Mouse (Mus musculus) spleen, postnatal 36 days (tissue): Measurements from ENCODE around the gene Tppp3.

Experiments used
- DNase-seq, 2 experiments: peaks; one replicate each; pipeline ENCODE4 v3.0.0; 2022; ENCODE audit warnings: low spot score in 2 of 2, mixed read lengths in 1 of 2

Gene Tppp3

GRCm38 (mm10) chr8:105484392-105484791, 13.1 kb upstream of the Tppp3 start:
- DNase-seq = peak in 1 of 2 experiments; percentile 19

- no peak for DNase-seq
Measured at GRCm38 (mm10) chr8:105484030-105484368, 12.7 kb upstream of the Tppp3 start.

- no peak for DNase-seq
Measured at GRCm38 (mm10) chr8:105483212-105484029, 12.1 kb upstream of the Tppp3 start.

- no peak for DNase-seq
Measured at GRCm38 (mm10) chr8:105482123-105482522, 10.8 kb upstream of the Tppp3 start.

DNA sequence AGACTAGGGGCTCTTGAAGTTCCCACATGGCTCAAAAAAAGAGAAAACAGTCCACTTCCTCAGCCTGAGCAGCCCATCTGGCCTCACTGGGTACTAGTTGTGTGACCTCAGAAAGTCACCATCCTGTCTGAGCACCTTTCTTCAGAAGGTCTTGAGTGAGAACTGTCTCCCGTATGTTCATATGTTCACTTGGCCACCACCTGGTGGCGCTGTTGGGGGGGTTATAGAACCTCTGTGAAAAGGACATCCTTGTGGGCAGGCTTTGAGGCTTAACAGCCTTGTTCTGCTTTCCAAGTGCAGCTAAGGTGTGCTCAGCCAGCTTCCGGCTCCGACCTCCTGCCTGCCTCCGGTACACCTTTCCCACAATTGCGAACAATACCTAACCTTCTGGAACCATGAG, 10.1 kb upstream of the Tppp3 start:
- DNase-seq = peak in 1 of 2 experiments; percentile 20

- no peak for DNase-seq
Measured at GRCm38 (mm10) chr8:105481013-105481412, 9.7 kb upstream of the Tppp3 start.

GRCm38 (mm10) chr8:105477792-105478191, 6.5 kb upstream of the Tppp3 start:
- DNase-seq = no peak

DNA sequence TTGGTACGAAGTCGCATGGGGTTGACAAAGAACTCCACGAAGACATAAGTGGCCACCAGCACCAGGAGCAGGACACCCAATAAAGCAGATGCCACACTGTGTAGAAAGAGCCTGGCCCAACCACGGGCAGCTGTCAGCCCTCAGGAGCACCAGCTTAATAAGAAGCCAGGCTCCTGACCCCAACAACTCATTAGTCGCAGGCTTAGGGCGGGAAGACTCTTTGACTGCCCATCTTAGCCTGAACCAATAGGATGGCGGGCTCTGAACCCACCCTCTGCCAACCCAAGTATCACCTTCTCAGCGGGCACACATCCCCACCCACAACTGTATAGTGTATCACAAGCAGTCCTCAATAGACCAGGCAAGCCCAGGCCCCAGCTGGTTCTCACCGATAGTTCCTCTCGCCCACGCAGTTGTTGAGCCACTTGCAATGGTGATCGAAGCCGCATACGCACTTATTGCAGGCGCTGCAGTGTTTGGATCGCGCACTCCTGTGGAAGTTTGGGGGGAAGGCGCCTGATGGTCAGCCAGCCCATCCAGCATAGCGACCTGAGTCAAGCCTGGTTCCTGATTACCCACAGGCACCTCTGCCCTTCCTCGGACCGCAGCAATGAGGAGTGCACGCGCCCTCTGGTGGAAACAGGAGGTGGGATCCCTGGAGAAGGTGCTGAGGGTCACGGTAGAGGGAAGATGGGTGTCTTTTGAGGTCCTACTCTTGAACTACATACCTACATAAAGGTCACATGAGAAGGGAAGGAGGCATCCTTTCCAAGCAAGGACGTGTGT, 5.5 kb upstream of the Tppp3 start:
- peak; percentile 26 to 35 for DNase-seq

DNA sequence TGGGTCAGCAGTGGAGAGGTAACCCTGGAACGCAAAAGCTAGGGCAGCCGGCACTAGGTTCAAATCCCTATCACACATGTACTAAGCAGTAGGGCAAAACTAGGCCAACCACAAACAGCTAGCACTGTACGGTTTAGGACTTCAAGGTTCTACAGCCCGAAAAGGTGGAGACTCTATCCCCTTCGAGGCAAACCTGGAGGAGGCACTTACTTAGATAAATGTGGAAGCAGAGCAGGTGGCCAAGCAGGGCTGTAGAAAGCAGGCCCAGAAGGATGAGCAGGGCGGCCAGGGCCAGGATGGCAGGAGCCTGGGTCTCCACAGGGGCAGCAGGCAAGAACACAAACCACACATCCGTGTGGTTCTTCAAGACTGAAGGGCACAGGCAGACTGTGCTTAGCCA, 4.8 kb upstream of the Tppp3 start:
- no peak for DNase-seq

DNA sequence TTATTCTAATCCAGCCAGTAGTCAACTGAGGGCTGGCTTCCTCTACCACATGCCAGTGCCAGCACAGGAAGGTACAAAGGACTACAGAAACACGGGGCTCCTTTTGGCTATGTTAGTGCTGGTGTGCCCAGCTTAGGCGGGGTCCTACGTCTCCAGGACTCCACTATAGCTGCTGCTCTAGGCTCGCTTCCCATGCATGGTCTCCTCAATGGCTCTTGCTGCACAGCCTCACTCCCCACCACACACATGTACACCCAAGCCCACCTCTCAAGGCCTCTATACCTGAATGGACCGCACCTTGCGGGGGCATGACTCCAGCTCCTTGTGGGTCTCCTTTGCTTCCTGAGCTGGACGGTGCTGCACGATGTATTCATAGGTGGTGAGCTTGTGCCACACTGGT, 4.4 kb upstream of the Tppp3 start:
- no peak for DNase-seq

GRCm38 (mm10) chr8:105475254-105475653, 3.9 kb upstream of the Tppp3 start:
- no peak for DNase-seq

DNA sequence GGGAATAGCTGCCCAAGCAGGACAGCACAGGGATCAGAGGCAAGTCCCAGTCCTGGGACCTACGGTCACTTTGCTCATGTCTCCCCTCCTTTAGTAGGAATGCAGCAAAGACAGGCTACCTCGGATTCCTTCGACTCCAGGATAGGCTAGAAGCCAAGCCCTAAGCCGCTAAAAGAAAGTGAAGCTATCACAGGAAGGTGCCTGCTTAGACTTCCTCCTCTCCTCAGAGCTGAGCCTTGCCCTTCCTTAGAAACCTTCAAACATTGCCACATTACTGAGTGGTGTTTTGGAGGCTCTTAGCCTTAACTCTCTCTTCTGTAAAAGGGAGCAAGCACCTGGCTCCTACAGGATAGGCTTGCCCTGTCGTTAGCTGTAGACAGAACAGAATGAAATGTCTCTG, 3.4 kb upstream of the Tppp3 start:
- DNase-seq = no peak

DNA sequence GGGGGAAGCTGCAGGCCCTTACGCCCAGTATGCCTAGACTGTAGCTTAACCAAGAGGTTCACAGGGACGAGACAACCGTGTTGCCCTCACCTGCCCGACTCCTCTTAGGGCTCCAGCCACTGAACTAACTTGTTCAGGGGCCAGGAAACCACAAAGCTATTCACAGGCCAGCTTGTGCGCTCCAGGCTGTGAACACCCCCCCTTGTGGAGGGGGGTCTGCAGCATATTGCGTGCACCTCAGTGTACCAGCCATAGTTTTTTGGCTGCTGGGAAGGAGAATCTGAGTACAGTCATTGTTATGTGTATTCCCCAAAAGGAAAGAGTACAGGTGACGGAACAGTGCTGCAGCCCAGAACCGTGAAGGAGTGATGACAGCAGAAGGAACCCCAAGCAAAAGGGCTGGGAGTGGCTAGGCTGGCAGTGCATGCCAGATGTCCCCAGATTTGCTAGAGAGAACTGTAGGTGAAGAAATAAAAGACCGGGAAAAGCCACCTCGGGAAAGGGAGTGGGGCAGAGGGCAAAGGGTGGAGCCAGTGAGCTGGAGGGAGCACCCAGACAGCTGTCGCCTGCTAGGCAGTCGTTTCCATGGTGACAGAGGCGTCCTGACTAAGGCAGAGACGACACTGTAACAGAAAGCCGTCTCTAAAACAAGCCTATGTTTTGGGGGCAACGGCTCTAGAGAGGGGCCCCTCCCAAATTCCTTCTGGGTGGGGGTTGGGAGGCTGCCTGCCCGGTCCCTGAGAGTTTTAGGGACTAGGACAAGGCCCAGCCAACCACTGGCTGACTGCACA, 2.7 kb upstream of the Tppp3 start:
- DNase-seq = no peak

- DNase-seq = no peak
Measured at GRCm38 (mm10) chr8:105472983-105473382, 1.7 kb upstream of the Tppp3 start.

- no peak for DNase-seq
Measured at GRCm38 (mm10) chr8:105472414-105472932, 1.1 kb upstream of the Tppp3 start.

DNA sequence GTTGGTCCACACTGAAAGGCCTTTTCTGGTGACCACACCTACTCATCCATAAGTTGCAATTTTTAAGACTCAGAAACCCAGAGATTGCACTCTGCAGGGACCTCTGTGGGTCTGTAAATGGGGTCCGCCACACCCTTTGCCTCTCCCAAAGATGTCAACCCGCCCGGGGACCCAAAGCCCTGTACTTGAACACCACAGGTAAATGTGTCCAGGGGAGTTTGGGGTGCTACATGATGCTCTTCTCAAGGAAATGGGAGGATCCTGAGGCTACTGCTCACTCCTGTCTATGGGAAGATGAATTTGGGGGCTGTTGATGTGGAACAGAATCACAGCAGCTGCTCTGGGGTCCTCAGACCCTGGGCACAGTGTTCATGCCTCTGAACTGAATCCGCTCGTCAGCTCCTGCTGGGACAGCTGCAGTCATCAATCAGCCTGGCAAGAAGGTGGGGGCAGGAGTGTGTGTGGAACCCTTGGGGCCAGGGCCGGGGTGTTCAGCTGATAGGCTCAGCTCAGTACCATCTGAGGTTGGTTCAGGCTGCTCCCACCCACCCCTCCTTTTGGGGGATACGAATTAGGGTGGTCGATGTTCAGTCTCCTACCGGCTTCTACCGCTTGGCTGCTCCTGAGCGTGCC, 529 bp downstream of the Tppp3 start:
- no peak for DNase-seq

DNA sequence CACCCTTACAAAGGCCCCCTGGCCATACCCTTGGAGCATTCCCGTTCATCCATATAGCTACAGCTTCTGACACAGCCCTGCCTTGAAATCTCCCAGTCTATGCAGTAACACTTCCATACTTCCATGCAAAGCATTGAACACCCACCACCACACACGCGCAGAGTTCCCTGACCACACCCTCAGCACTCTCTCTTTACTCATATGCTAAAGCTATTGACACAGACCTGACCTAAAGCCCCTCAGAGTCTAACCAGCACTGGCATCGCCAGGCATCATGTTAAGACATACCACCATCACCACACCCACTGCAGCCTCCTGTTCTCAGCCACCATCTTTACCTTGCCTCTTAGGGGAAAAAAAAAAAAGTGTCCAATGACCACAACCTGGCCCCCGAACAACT, 1.1 kb downstream of the Tppp3 start:
- DNase-seq = no peak

- no peak for DNase-seq
Measured at GRCm38 (mm10) chr8:105469816-105470215, 1.5 kb downstream of the Tppp3 start.

DNA sequence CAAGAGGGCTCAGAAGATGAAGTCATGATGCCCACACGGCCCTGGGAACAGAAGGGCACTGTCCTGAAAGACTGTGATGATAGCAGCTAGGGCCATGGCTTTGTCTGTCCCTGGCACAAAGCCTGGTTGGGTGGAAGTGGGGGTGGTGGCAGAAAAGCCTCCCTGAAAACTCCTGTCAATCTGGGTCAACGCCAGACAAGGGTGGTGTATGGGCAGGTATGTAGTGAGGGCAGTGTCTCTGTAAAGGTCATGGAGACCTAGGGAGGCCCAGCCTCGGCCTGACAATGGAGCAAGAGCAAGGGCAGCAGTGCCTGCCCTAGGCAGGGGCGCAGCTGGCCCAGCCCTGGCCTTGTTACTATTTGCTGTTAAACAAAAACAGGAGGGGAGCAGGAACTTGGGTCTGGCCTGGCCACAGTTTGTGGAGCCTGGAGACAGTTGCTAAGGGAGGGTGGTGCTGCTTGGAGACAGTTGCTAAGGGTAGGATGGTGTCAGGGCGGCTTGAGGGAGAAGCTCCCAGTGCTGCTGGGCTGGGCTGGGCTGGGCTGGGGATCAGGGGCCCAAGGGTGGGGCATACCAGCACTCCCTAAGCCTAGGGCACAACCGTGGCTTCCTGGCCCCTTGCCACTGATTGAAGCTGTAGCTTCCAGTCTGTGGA, 2.2 kb downstream of the Tppp3 start:
- no peak for DNase-seq

DNA sequence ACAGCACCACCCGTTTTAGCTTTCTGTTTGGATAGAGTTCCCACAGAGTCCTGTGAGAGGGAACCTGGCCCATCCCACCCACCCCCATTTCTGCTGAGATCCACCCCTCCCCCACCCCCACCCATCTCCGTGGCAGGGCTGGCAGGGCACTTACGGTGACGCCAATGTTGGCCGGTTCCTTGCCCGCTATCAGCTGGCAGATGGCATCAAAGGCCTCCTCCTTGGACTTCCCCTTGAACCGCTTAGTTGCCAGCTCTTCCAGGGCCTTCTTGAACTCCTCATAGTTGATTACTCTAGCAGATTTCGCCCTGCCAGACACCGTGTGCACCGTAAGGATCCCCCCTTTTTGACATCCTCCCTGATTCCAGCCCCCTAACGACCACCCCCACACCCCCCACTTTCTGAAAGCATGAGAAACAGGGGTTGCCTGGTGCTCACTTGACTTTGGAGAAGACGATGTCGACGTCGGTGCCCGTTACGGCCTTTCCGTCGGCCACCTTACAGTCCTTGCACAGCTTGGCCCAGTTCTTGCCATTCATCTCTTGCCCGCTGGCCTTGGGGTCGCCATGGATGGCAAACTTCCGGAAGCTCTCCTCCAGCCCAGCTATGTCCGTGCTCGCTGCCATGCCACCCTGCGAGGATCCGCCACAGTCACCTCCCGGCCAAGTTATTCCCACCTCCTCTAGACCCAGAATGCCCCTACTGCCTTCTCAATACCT, 3.2 kb downstream of the Tppp3 start:
- DNase-seq = no peak
